Mouse (Mus musculus): ENCODE measurements around the gene Nr2f6. TPM values are rescaled to one million over a fixed set of nuclear protein-coding genes. Genes with fewer than 3 reads are reported as not detected.

Gene Nr2f6
- polyA plus RNA-seq, 1 experiment from 2014 or later: 134 TPM

DNA sequence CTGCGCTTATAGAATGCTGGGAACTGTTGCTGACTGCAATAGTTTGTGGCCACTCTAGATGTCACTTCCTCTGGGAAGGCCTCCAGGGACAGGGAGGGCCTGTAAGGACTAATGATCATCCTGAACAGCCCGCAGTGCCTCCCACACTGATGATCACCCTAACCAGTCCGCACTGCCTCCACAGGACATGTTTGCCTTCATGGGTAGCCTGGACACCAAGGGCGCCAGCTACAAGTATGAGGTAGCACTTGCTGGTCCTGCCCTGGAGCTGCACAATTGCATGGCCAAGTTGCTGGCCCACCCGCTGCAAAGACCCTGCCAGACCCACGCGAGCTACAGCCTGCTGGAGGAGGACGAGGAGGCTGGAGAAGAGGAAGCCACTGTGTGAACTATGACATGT is 22.3 kb upstream of the Nr2f6 start:
- WGBS: 89% methylated on average over 8 of the region's 8 CpGs
- no peak overlapping the region for H3K4me3 ChIP-seq (ENCODE audit: low read length)
- peaks cover 43% of the 10 kb centered on the region for H3K36me3 ChIP-seq (ENCODE audit: control insufficient read depth, insufficient read depth, low read length)
- no peaks in the 10 kb centered on the region for H3K9me3 ChIP-seq (ENCODE audit: control insufficient read depth, low read length)
- no peak overlapping the region for H3K4me2 ChIP-seq (replicated peaks; ENCODE audit: low read depth, low read length)
- H3K27ac ChIP-seq (ENCODE audit: low read depth, low read length): no peak overlapping the region
- no peaks in the 10 kb centered on the region for H3K27me3 ChIP-seq (ENCODE audit: control insufficient read depth, insufficient read depth, low read length)
- ATAC-seq (ENCODE audit: low FRiP score, low TSS enrichment): no peak
- no peak overlapping the region for H3K9ac ChIP-seq (ENCODE audit: low read depth, low read length)
- peaks cover 15% of the 10 kb centered on the region for H3K4me1 ChIP-seq (ENCODE audit: control insufficient read depth, insufficient read depth, low read length)

GRCm38 (mm10) chr8:71403107-71403885 is 21.5 kb upstream of the Nr2f6 start:
- Histone ChIP-seq H3K36me3 (ENCODE audit: control insufficient read depth, insufficient read depth, low read length) (peaks cover 42% of the 10 kb centered on the region), H3K4me1 (ENCODE audit: control insufficient read depth, insufficient read depth, low read length) (peaks cover 15% of the 10 kb centered on the region), H3K4me3 (ENCODE audit: low read length) (no peak overlapping the region), H3K9ac (ENCODE audit: low read depth, low read length) (no peak overlapping the region), H3K27ac (ENCODE audit: low read depth, low read length) (no peak overlapping the region), H3K4me2 (replicated peaks; ENCODE audit: low read depth, low read length) (no peak overlapping the region), H3K27me3 (ENCODE audit: control insufficient read depth, insufficient read depth, low read length) (no peaks in the 10 kb centered on the region), H3K9me3 (ENCODE audit: control insufficient read depth, low read length) (no peaks in the 10 kb centered on the region)
- no peak for ATAC-seq (ENCODE audit: low FRiP score, low TSS enrichment)
- 76% methylated on average over 6 of the region's 6 CpGs for WGBS

DNA sequence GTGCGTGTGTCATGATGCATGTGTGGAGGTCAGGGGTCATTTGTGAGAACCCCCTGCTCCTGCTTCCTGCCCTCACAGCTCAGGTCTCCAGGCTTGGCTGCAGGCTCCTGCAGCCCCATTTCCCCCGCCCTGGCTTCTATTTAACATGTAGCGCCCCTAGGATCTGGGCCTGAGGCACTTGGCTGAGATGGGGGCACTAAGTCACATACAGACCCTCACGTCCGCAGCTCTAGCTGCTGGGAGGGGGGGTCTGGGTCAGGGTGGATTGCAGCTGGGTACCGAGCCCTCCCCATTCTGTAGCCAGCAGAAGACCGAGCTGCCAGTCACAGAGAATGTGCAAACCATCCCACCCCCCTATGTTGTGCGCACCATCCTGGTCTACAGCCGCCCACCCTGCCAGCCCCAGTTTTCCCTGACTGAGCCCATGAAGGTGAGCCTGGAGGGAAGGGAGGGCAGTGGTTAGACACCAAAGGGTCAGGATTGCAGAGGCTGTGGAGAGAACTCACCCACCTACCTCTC is 20.7 kb upstream of the Nr2f6 start:
- Histone ChIP-seq H3K36me3 (ENCODE audit: control insufficient read depth, insufficient read depth, low read length) (peaks cover 36% of the 10 kb centered on the region), H3K27ac (ENCODE audit: low read depth, low read length) (no peak overlapping the region), H3K4me3 (ENCODE audit: low read length) (no peak overlapping the region), H3K4me1 (ENCODE audit: control insufficient read depth, insufficient read depth, low read length) (peaks cover 18% of the 10 kb centered on the region), H3K27me3 (ENCODE audit: control insufficient read depth, insufficient read depth, low read length) (no peaks in the 10 kb centered on the region), H3K9me3 (ENCODE audit: control insufficient read depth, low read length) (no peaks in the 10 kb centered on the region), H3K4me2 (replicated peaks; ENCODE audit: low read depth, low read length) (no peak overlapping the region), H3K9ac (ENCODE audit: low read depth, low read length) (no peak overlapping the region)
- 84% methylated on average over 9 of the region's 9 CpGs for WGBS
- no peak for ATAC-seq (ENCODE audit: low FRiP score, low TSS enrichment)

GRCm38 (mm10) chr8:71401454-71401853 is 19.7 kb upstream of the Nr2f6 start:
- peaks cover 13% of the 10 kb centered on the region; the same call in 1 of the 2 replicates for H3K4me1 ChIP-seq (ENCODE audit: control insufficient read depth, insufficient read depth, low read length)

DNA sequence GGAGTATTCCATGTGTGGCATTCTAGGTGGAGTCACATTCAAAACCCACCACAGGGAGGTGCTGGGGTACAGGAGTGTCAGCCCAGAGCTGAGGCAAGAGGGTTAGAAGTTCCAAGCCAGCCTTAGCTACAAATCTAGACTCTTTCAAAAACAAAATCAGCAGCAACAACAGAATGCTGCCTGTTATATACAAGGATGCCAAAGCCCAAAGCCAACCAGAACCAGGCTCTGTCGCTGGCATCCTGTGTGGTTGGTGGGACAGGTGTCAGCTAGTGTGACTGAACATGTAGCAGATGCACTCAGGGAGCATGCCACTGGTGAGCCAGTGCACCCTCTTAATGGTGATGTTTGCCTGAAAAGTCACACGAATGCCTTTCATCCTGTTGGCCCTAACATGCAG is 19.1 kb upstream of the Nr2f6 start:
- Histone ChIP-seq H3K4me3 (ENCODE audit: low read length) (no peak overlapping the region), H3K27me3 (ENCODE audit: control insufficient read depth, insufficient read depth, low read length) (no peaks in the 10 kb centered on the region), H3K27ac (ENCODE audit: low read depth, low read length) (no peak overlapping the region), H3K36me3 (ENCODE audit: control insufficient read depth, insufficient read depth, low read length) (peaks cover 31% of the 10 kb centered on the region), H3K9ac (ENCODE audit: low read depth, low read length) (no peak overlapping the region), H3K4me1 (ENCODE audit: control insufficient read depth, insufficient read depth, low read length) (peaks cover 13% of the 10 kb centered on the region; the same call in 1 of the 2 replicates), H3K9me3 (ENCODE audit: control insufficient read depth, low read length) (no peaks in the 10 kb centered on the region), H3K4me2 (replicated peaks; ENCODE audit: low read depth, low read length) (no peak overlapping the region)
- WGBS: 90% methylated on average over 2 of the region's 2 CpGs
- ATAC-seq (ENCODE audit: low FRiP score, low TSS enrichment): no peak

More at GRCm38 (mm10) chr8:71401454-71401853, 19.7 kb upstream of the Nr2f6 start:
- H3K36me3 ChIP-seq (ENCODE audit: control insufficient read depth, insufficient read depth, low read length): peaks cover 31% of the 10 kb centered on the region
- no peak overlapping the region for H3K9ac ChIP-seq (ENCODE audit: low read depth, low read length)
- H3K4me2 ChIP-seq (replicated peaks; ENCODE audit: low read depth, low read length): no peak overlapping the region
- H3K27me3 ChIP-seq (ENCODE audit: control insufficient read depth, insufficient read depth, low read length): no peaks in the 10 kb centered on the region
- H3K4me3 ChIP-seq (ENCODE audit: low read length): no peak overlapping the region
- no peak overlapping the region for H3K27ac ChIP-seq (ENCODE audit: low read depth, low read length)
- no peak for ATAC-seq (ENCODE audit: low FRiP score, low TSS enrichment)
- H3K9me3 ChIP-seq (ENCODE audit: control insufficient read depth, low read length): no peaks in the 10 kb centered on the region

- Histone ChIP-seq H3K9ac (ENCODE audit: low read depth, low read length) (no peak overlapping the region), H3K4me2 (replicated peaks; ENCODE audit: low read depth, low read length) (peak overlapping the region; percentile 89), H3K9me3 (ENCODE audit: control insufficient read depth, low read length) (no peaks in the 10 kb centered on the region), H3K27me3 (ENCODE audit: control insufficient read depth, insufficient read depth, low read length) (no peaks in the 10 kb centered on the region), H3K36me3 (ENCODE audit: control insufficient read depth, insufficient read depth, low read length) (peaks cover 28% of the 10 kb centered on the region), H3K27ac (ENCODE audit: low read depth, low read length) (no peak overlapping the region), H3K4me3 (ENCODE audit: low read length) (peak overlapping the region; percentile 77), H3K4me1 (ENCODE audit: control insufficient read depth, insufficient read depth, low read length) (peaks cover 6% of the 10 kb centered on the region; the same call in 1 of the 2 replicates)
- 85% methylated on average over 12 of the region's 12 CpGs for WGBS
- ATAC-seq (ENCODE audit: low FRiP score, low TSS enrichment): no peak
Observed at GRCm38 (mm10) chr8:71397701-71398100, 15.9 kb upstream of the Nr2f6 start.

- peak; percentile 97 for ATAC-seq (ENCODE audit: low FRiP score, low TSS enrichment)
- Histone ChIP-seq H3K4me1 (ENCODE audit: control insufficient read depth, insufficient read depth, low read length) (peaks cover 6% of the 10 kb centered on the region; the same call in 1 of the 2 replicates), H3K27ac (ENCODE audit: low read depth, low read length) (peak within 1 kb of the TSS; percentile 44)
Observed at GRCm38 (mm10) chr8:71396639-71397305, 15.0 kb upstream of the Nr2f6 start, which contains the start of gene Babam1. Gene Babam1 (plus strand): TSS chr8:71396861.

GRCm38 (mm10) chr8:71395629-71396028 is 13.9 kb upstream of the Nr2f6 start, which contains the start of gene Ushbp1:
Gene Ushbp1 (minus strand): TSS chr8:71395802.
- Histone ChIP-seq H3K27me3 (ENCODE audit: control insufficient read depth, insufficient read depth, low read length) (no peaks in the 10 kb centered on the region), H3K4me1 (ENCODE audit: control insufficient read depth, insufficient read depth, low read length) (peaks cover 6% of the 10 kb centered on the region; the same call in 1 of the 2 replicates), H3K27ac (ENCODE audit: low read depth, low read length) (peak within 1 kb of the TSS; percentile 55), H3K36me3 (ENCODE audit: control insufficient read depth, insufficient read depth, low read length) (peaks cover 21% of the 10 kb centered on the region), H3K9ac (ENCODE audit: low read depth, low read length) (peak within 1 kb of the TSS; percentile 78; the same call in 1 of the 2 replicates), H3K9me3 (ENCODE audit: control insufficient read depth, low read length) (no peaks in the 10 kb centered on the region), H3K4me2 (replicated peaks; ENCODE audit: low read depth, low read length) (peak within 1 kb of the TSS; percentile 43), H3K4me3 (ENCODE audit: low read length) (peak within 1 kb of the TSS; percentile 77)
- ATAC-seq (ENCODE audit: low FRiP score, low TSS enrichment): no peak
- 75% methylated on average over 9 of the region's 9 CpGs for whole genome bisulfite sequencing

More at GRCm38 (mm10) chr8:71396639-71397305, 15.0 kb upstream of the Nr2f6 start, which contains the start of gene Babam1:
- H3K9me3 ChIP-seq (ENCODE audit: control insufficient read depth, low read length): no peaks in the 10 kb centered on the region
- no peaks in the 10 kb centered on the region for H3K27me3 ChIP-seq (ENCODE audit: control insufficient read depth, insufficient read depth, low read length)
- 1% methylated on average over 34 of the region's 34 CpGs for WGBS
- peaks cover 25% of the 10 kb centered on the region for H3K36me3 ChIP-seq (ENCODE audit: control insufficient read depth, insufficient read depth, low read length)
- H3K4me2 ChIP-seq (replicated peaks; ENCODE audit: low read depth, low read length): peak within 1 kb of the TSS; percentile 89
- peak within 1 kb of the TSS; percentile 77 for H3K4me3 ChIP-seq (ENCODE audit: low read length)
- H3K9ac ChIP-seq (ENCODE audit: low read depth, low read length): peak within 1 kb of the TSS; percentile 78

All from kidney, embryonic 14.5 days (tissue).